Mouse (Mus musculus) lung, adult 2 months (tissue): Measurements from ENCODE around the gene Hist1h2ao.

Experiments used
- CTCF ChIP-seq: fragments of 200-500 bp; IDR thresholded peaks from 2 replicates; pipeline ENCODE4 v1.5.1; 2011; ENCODE audit warnings: mild to moderate bottlenecking, low read length, control low read depth; ENCODE audit not compliant: insufficient read depth
- POLR2A ChIP-seq: fragments of 200-500 bp; IDR thresholded peaks from 2 replicates; pipeline ENCODE4 v1.6.1; 2011; ENCODE audit warnings: low read depth, mild to moderate bottlenecking, control low read depth, low read length, borderline replicate concordance; ENCODE audit errors: extremely low read depth

DNA sequence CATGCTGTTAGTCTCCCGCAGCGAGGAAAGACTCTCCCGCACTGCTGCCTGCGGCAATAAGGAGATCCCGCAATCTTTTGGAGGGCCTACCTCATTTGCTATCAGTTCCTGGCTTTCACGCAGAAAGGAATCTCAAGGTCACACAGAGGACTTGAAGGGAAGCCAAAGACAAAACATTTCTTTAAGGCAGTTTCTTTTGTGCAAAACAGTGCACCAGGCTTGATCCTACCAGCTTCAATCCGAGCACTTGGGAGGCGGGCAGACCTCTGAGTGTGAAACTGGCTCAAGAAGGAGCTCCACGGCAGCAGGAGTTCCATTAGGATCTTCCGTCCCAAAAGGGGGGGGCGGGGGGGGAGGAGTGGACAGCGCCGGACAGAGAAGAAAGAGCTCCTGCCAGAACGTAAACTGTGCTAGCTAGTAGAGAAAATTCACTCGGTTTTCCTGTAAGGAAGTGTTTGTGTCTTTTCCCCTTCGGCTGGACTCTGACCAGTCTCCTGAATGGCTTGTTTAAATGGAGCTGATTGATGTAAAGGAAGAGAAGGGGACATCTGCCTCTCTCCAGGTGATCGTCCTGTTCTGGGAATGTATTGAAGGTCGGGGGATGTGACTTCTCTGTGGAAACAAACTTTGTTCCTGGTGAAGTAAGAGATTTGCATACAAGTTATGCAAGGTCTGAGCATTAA lies 19.5 kb upstream of the Hist1h2ao start:
- TF ChIP-seq CTCF, result no peak
- no peak for TF ChIP-seq POLR2A
